Mouse (Mus musculus): Measurements from ENCODE around the gene Micu1.

GRCm38 (mm10) chr10:59795085-59795484 is 92.8 kb downstream of the Micu1 start:
- no peak for TF ChIP-seq EP300 (optimal IDR thresholded peaks at IDR 0.05)
- no peak for TF ChIP-seq CTCF (IDR thresholded peaks at IDR 0.05; ENCODE audit: low read depth)

All from stomach, postnatal 0 days (tissue).